Mouse (Mus musculus) stomach, embryonic 16.5 days (tissue): ENCODE data around the gene Fbxw20. TPM values are rescaled to one million over a fixed set of nuclear protein-coding genes. Genes with fewer than 3 reads are reported as not detected.

Experiments used
- polyA plus RNA-seq: library from polyadenylated mRNA; unstranded; fragments of >200 nt; fragmentation: Nextera tagmentation; extraction: Ambion mirVana; gene quantifications from 2 replicates; pipeline ENCODE4 v1.2.1, GENCODE M21; 2015

Gene Fbxw20
- polyA plus RNA-seq, 1 experiment from 2014 or later, result not detected

Other genes starting within 250 kb of the Fbxw20 start
- 0.31 and 0.40 TPM in 2 replicates for gene Ucn2, start 248.7 kb downstream of the Fbxw20 start, polyA plus RNA-seq
- 10.2 and 11.2 TPM in 2 replicates for gene Pfkfb4, start 243.0 kb downstream of the Fbxw20 start, polyA plus RNA-seq
- gene Shisa5, start 196.2 kb downstream of the Fbxw20 start, polyA plus RNA-seq, result 132 and 161 TPM in 2 replicates
- gene Trex1, start 175.0 kb downstream of the Fbxw20 start, polyA plus RNA-seq, result 13.7 and 15.7 TPM in 2 replicates
- gene Atrip, start 160.6 kb downstream of the Fbxw20 start, polyA plus RNA-seq, result 23.1 and 23.4 TPM in 2 replicates
- 15.8 and 17.3 TPM in 2 replicates for gene Ccdc51, start 152.3 kb downstream of the Fbxw20 start, polyA plus RNA-seq
- 495 and 585 TPM in 2 replicates for gene Tma7, start 152.2 kb downstream of the Fbxw20 start, polyA plus RNA-seq
- gene Plxnb1, start 139.4 kb downstream of the Fbxw20 start, polyA plus RNA-seq, result 15.4 and 15.6 TPM in 2 replicates
- gene Fbxw21, start 72.7 kb downstream of the Fbxw20 start, polyA plus RNA-seq, result not detected in 2 replicates
- gene Fbxw13, start 38.8 kb downstream of the Fbxw20 start, polyA plus RNA-seq, result 0.17 TPM in 1 of 2 replicates, not detected in the other
- gene Fbxw14, start 52.9 kb upstream of the Fbxw20 start, polyA plus RNA-seq, result not detected in 2 replicates
- not detected in 2 replicates for gene Fbxw28, start 104.9 kb upstream of the Fbxw20 start, polyA plus RNA-seq
- not detected in 2 replicates for gene Fbxw22, start 169.5 kb upstream of the Fbxw20 start, polyA plus RNA-seq
- gene Fbxw16, start 214.4 kb upstream of the Fbxw20 start, polyA plus RNA-seq, result not detected in 2 replicates